Mouse (Mus musculus): ENCODE results near the gene Hax1. TPM values are rescaled to one million over a fixed set of nuclear protein-coding genes. Genes with fewer than 3 reads are reported as not detected.

Hax1 gene
- polyA plus RNA-seq (2015; fragmentation: Nextera tagmentation; extraction: Ambion mirVana): 162 and 167 TPM in 2 replicates

- peak within 1 kb of the TSS; percentile 89 for H3K9ac ChIP-seq
Measured at GRCm38 (mm10) chr3:89998612-89999054, at the start of gene Hax1. Gene Hax1 (minus strand): TSS chr3:89998780.

GRCm38 (mm10) chr3:90036263-90036662 lies 37.7 kb upstream of the Hax1 start:
- peaks cover 85% of the 10 kb centered on the region for H3K36me3 ChIP-seq (ENCODE audit: poor library complexity, severe bottlenecking)
- H3K4me3 ChIP-seq: no peak overlapping the region
- no peaks in the 10 kb centered on the region for H3K27me3 ChIP-seq
- no peak overlapping the region for H3K27ac ChIP-seq
- ATAC-seq: no peak
- 98% methylated on average over 1 of the region's 1 CpGs for WGBS
- H3K4me2 ChIP-seq: no peak overlapping the region
- H3K9me3 ChIP-seq (replicated peaks): no peaks in the 10 kb centered on the region
- H3K9ac ChIP-seq: no peak overlapping the region
- no peaks in the 10 kb centered on the region for H3K4me1 ChIP-seq

More at GRCm38 (mm10) chr3:89998612-89999054, at the start of gene Hax1:
- H3K4me1 ChIP-seq: peaks cover 17% of the 10 kb centered on the region
- peak; percentile 96 for ATAC-seq
- no peaks in the 10 kb centered on the region for H3K27me3 ChIP-seq
- H3K27ac ChIP-seq: peak within 1 kb of the TSS; percentile 91
- peaks cover 54% of the 10 kb centered on the region for H3K36me3 ChIP-seq (ENCODE audit: poor library complexity, severe bottlenecking)
- H3K4me2 ChIP-seq: peak within 1 kb of the TSS; percentile 95
- WGBS: under 1% methylated on average over 26 of the region's 26 CpGs
- no peaks in the 10 kb centered on the region for H3K9me3 ChIP-seq (replicated peaks)
- H3K4me3 ChIP-seq: peak within 1 kb of the TSS; percentile 78

GRCm38 (mm10) chr3:90034653-90035052 lies 36.1 kb upstream of the Hax1 start:
- ATAC-seq: no peak
- H3K4me3 ChIP-seq: no peak overlapping the region
- no peaks in the 10 kb centered on the region for H3K4me1 ChIP-seq
- H3K27ac ChIP-seq: no peak overlapping the region
- no peak overlapping the region for H3K4me2 ChIP-seq
- peaks cover 89% of the 10 kb centered on the region for H3K36me3 ChIP-seq (ENCODE audit: poor library complexity, severe bottlenecking)
- no peak overlapping the region for H3K9ac ChIP-seq
- no peaks in the 10 kb centered on the region for H3K9me3 ChIP-seq (replicated peaks)
- H3K27me3 ChIP-seq: no peaks in the 10 kb centered on the region
- WGBS: 91% methylated on average over 2 of the region's 2 CpGs

GRCm38 (mm10) chr3:90016626-90017025 lies 18.0 kb upstream of the Hax1 start:
- WGBS: 96% methylated on average over 4 of the region's 4 CpGs

GRCm38 (mm10) chr3:90010291-90010690 lies 11.7 kb upstream of the Hax1 start:
- Histone ChIP-seq H3K27me3 (no peaks in the 10 kb centered on the region), H3K4me3 (no peak overlapping the region), H3K9me3 (replicated peaks) (no peaks in the 10 kb centered on the region), H3K9ac (no peak overlapping the region), H3K36me3 (ENCODE audit: poor library complexity, severe bottlenecking) (peaks cover 97% of the 10 kb centered on the region), H3K4me1 (no peaks in the 10 kb centered on the region), H3K4me2 (no peak overlapping the region), H3K27ac (no peak overlapping the region)
- 88% methylated on average over 2 of the region's 2 CpGs for whole genome bisulfite sequencing
- ATAC-seq: no peak

More at GRCm38 (mm10) chr3:90016626-90017025, 18.0 kb upstream of the Hax1 start:
- Histone ChIP-seq H3K4me1 (no peaks in the 10 kb centered on the region), H3K4me3 (no peak overlapping the region), H3K4me2 (no peak overlapping the region), H3K36me3 (ENCODE audit: poor library complexity, severe bottlenecking) (peaks cover 97% of the 10 kb centered on the region), H3K27ac (no peak overlapping the region), H3K9me3 (replicated peaks) (no peaks in the 10 kb centered on the region), H3K27me3 (no peaks in the 10 kb centered on the region), H3K9ac (no peak overlapping the region)
- ATAC-seq: no peak

GRCm38 (mm10) chr3:90004091-90004796 lies 5.7 kb upstream of the Hax1 start:
- Histone ChIP-seq H3K4me2 (no peak overlapping the region), H3K4me3 (no peak overlapping the region), H3K9ac (no peak overlapping the region), H3K36me3 (ENCODE audit: poor library complexity, severe bottlenecking) (peaks cover 74% of the 10 kb centered on the region), H3K27me3 (no peaks in the 10 kb centered on the region), H3K9me3 (replicated peaks) (no peaks in the 10 kb centered on the region), H3K27ac (no peak overlapping the region), H3K4me1 (peaks cover 1% of the 10 kb centered on the region; the same call in 1 of the 2 replicates)
- WGBS: 85% methylated on average over 3 of the region's 3 CpGs
- no peak for ATAC-seq

- Histone ChIP-seq H3K9ac (no peak overlapping the region), H3K27ac (no peak overlapping the region), H3K9me3 (replicated peaks) (no peaks in the 10 kb centered on the region), H3K4me3 (no peak overlapping the region), H3K27me3 (no peaks in the 10 kb centered on the region), H3K36me3 (ENCODE audit: poor library complexity, severe bottlenecking) (peaks cover 46% of the 10 kb centered on the region), H3K4me2 (no peak overlapping the region), H3K4me1 (peaks cover 17% of the 10 kb centered on the region)
- WGBS: 81% methylated on average over 4 of the region's 4 CpGs
- ATAC-seq: no peak
Measured at GRCm38 (mm10) chr3:89999830-90000229, 1.2 kb upstream of the Hax1 start.

- 23% methylated on average over 8 of the region's 8 CpGs for WGBS
- ATAC-seq: no peak
Measured at GRCm38 (mm10) chr3:89999090-89999489, 510 bp upstream of the Hax1 start.

GRCm38 (mm10) chr3:89997791-89998495 lies 637 bp downstream of the Hax1 start:
- H3K27me3 ChIP-seq: no peaks in the 10 kb centered on the region
- WGBS: 16% methylated on average over 23 of the region's 23 CpGs
- peak overlapping the region; percentile 89 for H3K9ac ChIP-seq
- peaks cover 17% of the 10 kb centered on the region for H3K4me1 ChIP-seq
- ATAC-seq: peak; percentile 65
- H3K4me3 ChIP-seq: peak overlapping the region; percentile 78
- peak overlapping the region; percentile 91; the same call in 1 of the 2 replicates for H3K27ac ChIP-seq
- no peaks in the 10 kb centered on the region for H3K9me3 ChIP-seq (replicated peaks)
- H3K4me2 ChIP-seq: peak overlapping the region; percentile 95
- H3K36me3 ChIP-seq (ENCODE audit: poor library complexity, severe bottlenecking): peaks cover 50% of the 10 kb centered on the region

More at GRCm38 (mm10) chr3:89999090-89999489, 510 bp upstream of the Hax1 start:
- peaks cover 17% of the 10 kb centered on the region for H3K4me1 ChIP-seq
- H3K4me3 ChIP-seq: peak overlapping the region; percentile 78
- peaks cover 52% of the 10 kb centered on the region for H3K36me3 ChIP-seq (ENCODE audit: poor library complexity, severe bottlenecking)
- H3K4me2 ChIP-seq: peak overlapping the region; percentile 95
- peak overlapping the region; percentile 91 for H3K27ac ChIP-seq
- H3K9ac ChIP-seq: peak overlapping the region; percentile 89
- H3K9me3 ChIP-seq (replicated peaks): no peaks in the 10 kb centered on the region
- H3K27me3 ChIP-seq: no peaks in the 10 kb centered on the region

GRCm38 (mm10) chr3:89994807-89995515 lies 3.6 kb downstream of the Hax1 start:
- Histone ChIP-seq H3K4me3 (no peak overlapping the region), H3K36me3 (ENCODE audit: poor library complexity, severe bottlenecking) (peaks cover 27% of the 10 kb centered on the region), H3K9me3 (replicated peaks) (no peaks in the 10 kb centered on the region), H3K9ac (no peak overlapping the region), H3K27me3 (no peaks in the 10 kb centered on the region), H3K4me2 (no peak overlapping the region), H3K4me1 (peaks cover 17% of the 10 kb centered on the region), H3K27ac (no peak overlapping the region)
- no peak for ATAC-seq
- WGBS: 96% methylated on average over 5 of the region's 5 CpGs

GRCm38 (mm10) chr3:89987822-89988221 lies 10.8 kb downstream of the Hax1 start:
- Histone ChIP-seq H3K36me3 (ENCODE audit: poor library complexity, severe bottlenecking) (peaks cover 3% of the 10 kb centered on the region; the same call in 1 of the 2 replicates), H3K4me1 (no peaks in the 10 kb centered on the region)
- no peak for ATAC-seq

GRCm38 (mm10) chr3:89987211-89987610 lies 11.4 kb downstream of the Hax1 start:
- Histone ChIP-seq H3K4me1 (no peaks in the 10 kb centered on the region), H3K9ac (no peak overlapping the region), H3K4me3 (no peak overlapping the region), H3K36me3 (ENCODE audit: poor library complexity, severe bottlenecking) (no peaks in the 10 kb centered on the region), H3K4me2 (no peak overlapping the region), H3K27me3 (no peaks in the 10 kb centered on the region), H3K9me3 (replicated peaks) (no peaks in the 10 kb centered on the region), H3K27ac (no peak overlapping the region)
- WGBS: 56% methylated on average over 3 of the region's 3 CpGs
- no peak for ATAC-seq

More at GRCm38 (mm10) chr3:89987822-89988221, 10.8 kb downstream of the Hax1 start:
- WGBS: 93% methylated on average over 4 of the region's 4 CpGs
- no peak overlapping the region for H3K27ac ChIP-seq
- H3K9me3 ChIP-seq (replicated peaks): no peaks in the 10 kb centered on the region
- H3K4me2 ChIP-seq: no peak overlapping the region
- H3K9ac ChIP-seq: no peak overlapping the region
- H3K4me3 ChIP-seq: no peak overlapping the region
- no peaks in the 10 kb centered on the region for H3K27me3 ChIP-seq

All from forebrain, embryonic 13.5 days (tissue).